ENCODE assay signal across 21 mouse cellular contexts in genomic region chr11:76037581-76038294, GRCm38 (mm10). TPM values are rescaled to one million over a fixed set of nuclear protein-coding genes. Genes with fewer than 3 reads are reported as not detected.
A peak's percentile ranks its signal among the peaks of the same experiment; 100 is the strongest.
DNase-seq lines count a peak whose midpoint lies in the region; ATAC-seq lines count a peak whose summit lies in the region.
"Had no signal": no experiment of that assay in that cellular context is flagged by ENCODE, and none has a peak within 500 bp of the region (broad histone marks: within the 10 kb centered on the region; RNA-seq: fewer than 3 reads in every experiment).

No protein-coding gene starts in this region.

- peak; percentile 55 for ATAC-seq in lung, embryonic 16.5 days (ENCODE audit: low read depth)
- ATAC-seq: forebrain, embryonic 16.5 days; hindbrain, postnatal 0 days had no signal

- H3K4me1 ChIP-seq in lung, embryonic 16.5 days (replicated peaks; ENCODE audit: control insufficient read depth, insufficient read depth, low read length) = peaks cover 11% of the 10 kb centered on the region
- peaks cover 47% of the 10 kb centered on the region for H3K4me1 ChIP-seq in brown adipose tissue, adult 24 weeks (ENCODE audit: control insufficient read depth, insufficient read depth, insufficient read length, low read length)
- H3K4me1 ChIP-seq: neural tube, embryonic 12.5 days had no signal

- H3K9me3 ChIP-seq in lung, embryonic 16.5 days (ENCODE audit: control insufficient read depth, low read length) = no peaks in the 10 kb centered on the region
- H3K9me3 ChIP-seq: embryonic facial prominence, embryonic 12.5 days; G1E; neural tube, embryonic 12.5 days had no signal

- no peaks in the 10 kb centered on the region for H3K36me3 ChIP-seq in lung, embryonic 16.5 days (ENCODE audit: control insufficient read depth, insufficient read depth, low read length)
- H3K36me3 ChIP-seq: embryonic facial prominence, embryonic 12.5 days; G1E; neural tube, embryonic 12.5 days had no signal

- intact Hi-C loops in heart, postnatal 36 days (cut with DNase I) = no loop called here

- no peak overlapping the region for H3K4me2 ChIP-seq in lung, embryonic 16.5 days (ENCODE audit: low read depth, low read length)
- H3K4me2 ChIP-seq: embryonic facial prominence, embryonic 12.5 days; neural tube, embryonic 12.5 days had no signal

- WGBS in lung, embryonic 16.5 days = 39% methylated on average over 6 of the region's 6 CpGs

- no peak overlapping the region for H3K4me3 ChIP-seq in lung, embryonic 16.5 days (ENCODE audit: low read length)
- no peak overlapping the region for H3K4me3 ChIP-seq in brown adipose tissue, adult 24 weeks (ENCODE audit: insufficient read depth, low read depth, low read length)
- H3K4me3 ChIP-seq: embryonic facial prominence, embryonic 12.5 days; neural tube, embryonic 12.5 days had no signal

- no peaks in the 10 kb centered on the region for H3K27me3 ChIP-seq in lung, embryonic 16.5 days (ENCODE audit: control insufficient read depth, insufficient read depth, low read depth, low read length)
- H3K27me3 ChIP-seq: embryonic facial prominence, embryonic 12.5 days; neural tube, embryonic 12.5 days had no signal

- DNase-seq in heart, adult 9 months (ENCODE audit: low spot score in 2 of 2) = peak; percentile 13 to 40
- DNase-seq in heart, postnatal 36 days = no peak
- DNase-seq in lung, postnatal 4 days = no peak
- DNase-seq in thymus, postnatal 36 days = peak; percentile 27 to 31
- no peak for DNase-seq in left cerebral cortex, adult 9 months (ENCODE audit: low spot score in 2 of 2)
- DNase-seq in liver = no peak
- DNase-seq: B cell, adult 2 months; cerebellum, adult 11 months; cerebellum, postnatal 36 days; heart, postnatal 14 days; kidney, adult 18-20 months; lung, adult 18-20 months had no signal

- no peak overlapping the region for H3K9ac ChIP-seq in lung, embryonic 16.5 days (ENCODE audit: low read length)
- H3K9ac ChIP-seq: embryonic facial prominence, embryonic 12.5 days; neural tube, embryonic 12.5 days had no signal

- H3K27ac ChIP-seq in lung, embryonic 16.5 days (ENCODE audit: low read length) = no peak overlapping the region
- H3K27ac ChIP-seq in brown adipose tissue, adult 24 weeks (replicated peaks; ENCODE audit: low read depth, low read length) = peak overlapping the region; percentile 88
- H3K27ac ChIP-seq: embryonic facial prominence, embryonic 12.5 days; hindbrain, postnatal 0 days; neural tube, embryonic 12.5 days had no signal

RNA-seq across cellular contexts. Expression of gene Rflnb, which starts 10.2 kb away (rescaled TPM):
- 10 to 100 TPM; 33.3 to 50.0 TPM for total RNA-seq in heart, postnatal 36 days (2021)
- 41.7 and 42.8 TPM in 2 replicates for polyA plus RNA-seq in lung, embryonic 16.5 days (2015; fragmentation: Nextera tagmentation; extraction: Ambion mirVana)
- 35.4 and 39.1 TPM in 2 replicates for polyA plus RNA-seq in brown adipose tissue, adult 24 weeks (2012; ENCODE audit: insufficient read depth, insufficient read length, missing spikeins)

RNA-seq across cellular contexts. Expression of gene 1700016K19Rik, which starts 38.0 kb away (rescaled TPM):
- total RNA-seq in heart, postnatal 36 days (2021) = not detected
- 10.8 and 11.8 TPM in 2 replicates for polyA plus RNA-seq in lung, embryonic 16.5 days (2015; fragmentation: Nextera tagmentation; extraction: Ambion mirVana)
- polyA plus RNA-seq in brown adipose tissue, adult 24 weeks (2012; ENCODE audit: insufficient read depth, insufficient read length, missing spikeins) = not detected in 2 replicates
- total RNA-seq: granulocyte monocyte progenitor cell, adult 5-6 weeks; liver, adult 2 months had no signal
- polyA plus RNA-seq: G1E had no signal

Comparison
In these comparisons a context has a peak if more than half of its experiments do, and no peak if none do; other contexts are left out.
1. DNase-seq: peak in heart, adult 9 months (2 of 2) and thymus, postnatal 36 days (2 of 2); none in heart, postnatal 36 days (0 of 2), lung, postnatal 4 days (0 of 2), left cerebral cortex, adult 9 months (0 of 2) and liver (single experiment).
2. RNA of gene 1700016K19Rik, which starts 38.0 kb away (polyA plus RNA-seq): 10.8 to 11.8 TPM in lung, embryonic 16.5 days; not detected in brown adipose tissue, adult 24 weeks; every median in the first group is over 10 times any median in the second.